Mouse (Mus musculus) testis, postnatal 14 days (tissue): ENCODE measurements around the gene Zfp36l2.
A peak's percentile ranks its signal among the peaks of the same experiment; 100 is the strongest.
"Not testable (repeated sequence)": the region's sequence is repeated elsewhere in the genome, so short reads cannot be mapped to it uniquely, and the experiment has no call there.

ENCODE experiments used
- DNase-seq: peaks from one replicate; pipeline ENCODE4 v3.0.0; 2021; ENCODE audit warnings: low spot score

Gene Zfp36l2

GRCm38 (mm10) chr17:84187727-84188373, at the start of gene Zfp36l2:
Gene Zfp36l2 (minus strand): TSS chr17:84187947.
- peak; percentile 94 for DNase-seq

- no peak for DNase-seq
These were observed 49.2 kb upstream of the Zfp36l2 start for GRCm38 (mm10) chr17:84236781-84237557.

- DNase-seq, result no peak
These were observed 47.7 kb upstream of the Zfp36l2 start for GRCm38 (mm10) chr17:84235399-84235928.

- not testable (repeated sequence) for DNase-seq
These were observed 47.0 kb upstream of the Zfp36l2 start for GRCm38 (mm10) chr17:84234785-84235184.

DNA sequence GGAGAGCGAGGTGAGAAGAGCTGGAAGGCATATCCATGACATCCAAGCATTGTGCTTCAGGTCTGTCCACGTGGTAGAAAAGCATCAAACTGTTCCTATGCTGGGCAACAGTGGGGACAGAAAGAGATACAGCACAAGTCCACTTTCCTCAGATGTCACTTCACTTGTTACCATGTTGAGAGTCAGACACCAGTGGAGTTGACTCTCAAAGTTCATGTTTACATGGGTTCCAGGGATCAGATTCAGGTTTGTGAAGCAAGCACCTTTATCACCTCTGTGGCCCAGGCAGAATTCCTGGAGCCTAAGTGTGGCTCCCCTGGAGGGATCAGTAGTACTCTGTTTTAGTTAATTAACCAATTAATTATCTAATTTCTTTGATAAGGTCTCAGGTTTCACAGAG, 46.0 kb upstream of the Zfp36l2 start:
- no peak for DNase-seq

- no peak for DNase-seq
These were observed 43.6 kb upstream of the Zfp36l2 start for GRCm38 (mm10) chr17:84231361-84231760.

- DNase-seq, result no peak
These were observed 40.5 kb upstream of the Zfp36l2 start for GRCm38 (mm10) chr17:84228223-84228622.

GRCm38 (mm10) chr17:84226681-84227080, 38.9 kb upstream of the Zfp36l2 start:
- DNase-seq, result no peak

DNA sequence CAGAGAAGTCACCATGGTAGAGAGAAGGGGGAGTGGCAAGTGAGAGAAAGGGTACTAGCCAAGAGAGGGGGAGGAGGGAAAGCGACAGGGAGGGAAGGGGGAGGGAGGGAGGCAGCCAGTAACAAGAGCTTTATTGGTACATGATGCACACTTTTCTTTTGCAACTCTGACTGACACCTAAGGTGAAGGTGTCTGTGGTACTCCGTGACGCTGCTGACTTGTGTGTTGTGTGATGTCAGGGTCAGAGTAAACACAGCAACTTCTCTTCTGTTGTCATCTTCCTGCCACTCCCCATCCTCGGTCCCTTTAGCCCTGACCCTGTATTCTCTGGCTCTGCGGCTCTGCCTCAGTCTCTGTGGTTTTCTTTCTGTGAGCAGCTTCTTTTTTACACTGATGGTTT, 38.5 kb upstream of the Zfp36l2 start:
- DNase-seq, result no peak

- no peak for DNase-seq
These were observed 36.6 kb upstream of the Zfp36l2 start for GRCm38 (mm10) chr17:84224217-84224887.

- not testable (repeated sequence) for DNase-seq
These were observed 31.1 kb upstream of the Zfp36l2 start for GRCm38 (mm10) chr17:84218841-84219240.

DNA sequence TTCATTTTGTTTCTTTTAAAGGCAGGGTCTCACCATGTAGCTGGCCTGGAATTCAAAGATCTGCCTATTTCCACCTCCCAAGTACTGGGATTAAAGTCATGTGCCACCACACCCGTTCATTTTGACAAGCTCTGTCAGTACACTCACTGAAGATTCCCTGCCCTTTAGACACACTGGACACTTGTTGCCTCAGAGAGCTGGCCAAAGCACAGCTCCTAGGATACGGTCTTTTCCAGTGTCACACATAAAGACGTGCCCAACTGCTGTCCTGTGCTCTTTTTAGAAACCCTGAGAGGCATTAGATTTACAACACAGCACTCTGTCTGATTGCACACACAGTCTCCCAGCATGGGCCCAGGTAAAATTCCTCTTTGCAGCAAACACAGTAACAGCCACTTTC, 29.9 kb upstream of the Zfp36l2 start:
- DNase-seq, result no peak

DNA sequence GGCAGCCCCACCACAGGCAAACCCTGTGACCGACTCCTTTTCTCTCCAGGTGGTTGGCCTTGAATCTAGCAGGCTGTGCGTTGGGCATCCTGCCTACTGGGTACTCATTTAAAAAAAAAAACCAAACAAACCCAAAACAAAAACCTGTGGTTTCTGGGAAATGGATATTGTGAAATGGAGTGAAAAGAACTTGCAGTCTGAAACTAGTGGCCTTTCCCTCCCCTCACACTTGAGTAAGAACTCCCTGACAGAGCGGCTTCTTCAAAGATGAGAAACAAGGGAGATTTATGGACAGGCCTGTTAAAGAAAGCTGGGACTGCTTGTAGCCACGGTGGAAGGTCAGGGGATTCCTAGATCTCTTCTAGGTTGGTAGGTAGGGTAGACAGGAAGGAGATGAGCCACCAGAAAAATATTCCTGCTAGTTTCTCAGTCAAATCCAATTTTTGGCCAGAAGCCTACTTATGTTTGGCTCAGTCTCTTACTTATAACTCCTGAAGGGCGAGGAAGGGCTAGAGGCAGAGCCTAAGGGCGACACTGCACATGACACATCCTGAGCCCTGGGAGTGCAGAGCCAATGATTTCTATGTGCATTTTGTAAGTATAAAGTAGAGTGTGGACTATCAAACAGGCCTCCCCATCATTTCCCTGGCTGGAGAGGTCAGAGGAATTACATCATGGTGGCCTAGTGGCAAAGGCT, 27.7 kb upstream of the Zfp36l2 start:
- DNase-seq, result no peak

GRCm38 (mm10) chr17:84213464-84213863, 25.7 kb upstream of the Zfp36l2 start:
- no peak for DNase-seq

DNA sequence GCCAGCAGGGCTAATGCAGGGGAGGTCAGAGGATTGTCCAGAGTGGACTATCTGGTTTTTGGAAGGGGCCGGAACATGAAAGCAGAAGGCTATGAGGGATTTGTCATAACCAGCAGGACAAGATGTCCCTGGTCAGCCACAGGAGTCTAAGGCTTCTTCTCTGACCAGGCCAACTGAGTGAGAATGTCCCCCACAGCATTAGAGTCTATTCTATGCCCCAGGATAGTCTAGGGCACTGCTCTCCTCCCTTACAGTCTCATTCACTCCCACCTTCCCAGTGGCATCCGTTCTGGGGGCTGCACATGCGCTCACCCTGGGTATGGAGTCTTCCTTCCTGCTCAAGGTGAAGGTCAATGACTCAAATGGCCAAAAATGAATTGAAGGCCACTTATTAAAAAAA, 19.9 kb upstream of the Zfp36l2 start:
- no peak for DNase-seq

DNA sequence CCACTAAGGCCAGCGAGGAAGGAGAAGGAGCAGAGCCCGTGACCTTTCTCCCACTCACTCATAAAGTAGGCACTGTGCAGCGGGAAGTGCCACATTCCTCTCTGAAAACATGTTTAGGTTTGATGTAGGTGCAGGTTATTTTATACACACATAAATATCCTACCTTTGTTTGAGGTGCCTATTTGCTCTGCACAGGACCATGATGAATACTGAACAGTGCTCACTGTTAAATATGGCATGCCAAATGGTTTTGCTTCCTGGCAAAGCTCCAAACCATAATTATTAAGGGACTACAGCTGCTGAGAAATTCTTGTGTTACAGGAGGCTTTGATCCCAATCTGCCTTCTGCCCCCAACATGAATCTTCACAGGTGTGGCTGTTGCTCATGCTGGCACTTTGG, 18.5 kb upstream of the Zfp36l2 start:
- no peak for DNase-seq

DNA sequence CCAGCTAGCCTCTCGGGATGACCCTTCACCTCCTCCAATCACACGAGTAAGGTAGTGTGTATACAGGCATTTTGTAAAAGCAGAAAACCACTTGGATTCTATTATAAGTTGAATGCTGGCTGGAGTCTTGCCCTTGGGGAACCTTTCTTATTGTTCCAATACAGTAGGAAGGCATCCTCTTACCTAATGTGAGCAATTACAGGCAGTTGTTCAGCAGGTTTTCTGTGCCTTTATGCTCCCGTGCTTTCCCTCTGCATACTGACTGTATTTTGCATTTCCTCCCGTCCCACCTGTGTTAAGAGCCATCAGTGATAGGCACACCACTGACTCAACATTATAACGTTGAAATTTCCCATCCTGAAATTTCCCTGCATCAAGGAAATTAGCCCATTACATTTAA, 17.2 kb upstream of the Zfp36l2 start:
- DNase-seq, result no peak

GRCm38 (mm10) chr17:84203340-84203739, 15.6 kb upstream of the Zfp36l2 start:
- DNase-seq, result no peak

GRCm38 (mm10) chr17:84201183-84201582, 13.4 kb upstream of the Zfp36l2 start:
- DNase-seq, result no peak

GRCm38 (mm10) chr17:84197912-84198344, 10.2 kb upstream of the Zfp36l2 start:
- DNase-seq, result no peak

DNA sequence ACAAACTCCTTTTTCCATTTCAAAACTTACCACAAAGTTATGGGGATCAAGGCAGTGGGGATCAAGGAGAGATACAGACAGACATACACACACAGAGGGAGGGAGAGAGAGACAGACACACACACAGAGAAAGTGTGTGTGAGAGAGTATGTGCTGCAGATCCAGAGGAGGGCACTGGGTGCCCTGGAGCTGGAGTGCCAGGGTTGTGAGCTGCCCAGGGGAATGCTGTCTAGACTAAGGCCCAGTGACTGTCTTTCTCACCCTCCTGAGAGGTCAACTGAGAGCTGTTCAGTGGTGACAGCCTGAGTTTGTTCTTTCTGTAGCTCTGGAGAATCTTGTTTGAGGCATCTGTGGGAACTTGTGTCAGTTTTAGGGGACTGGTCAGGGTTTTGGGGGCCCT, 8.6 kb upstream of the Zfp36l2 start:
- no peak for DNase-seq

GRCm38 (mm10) chr17:84195835-84196234, 8.1 kb upstream of the Zfp36l2 start:
- DNase-seq, result no peak
